Mouse (Mus musculus) stomach, postnatal 0 days (tissue): Measurements from ENCODE around the gene Cdc40.

ENCODE experiments used
- CTCF ChIP-seq: IDR thresholded peaks from 2 replicates; pipeline ENCODE4 v1.5.1; 2016; ENCODE audit warnings: antibody characterized with exemption, low read depth, mild to moderate bottlenecking, moderate library complexity
- EP300 ChIP-seq: optimal IDR thresholded peaks from 2 replicates; pipeline ENCODE3; 2016; ENCODE audit warnings: antibody characterized with exemption

GRCm38 (mm10) chr10:40792115-40792514, 91.0 kb downstream of the Cdc40 start:
- TF ChIP-seq CTCF (no peak), EP300 (no peak)
